Mouse (Mus musculus): Measurements from ENCODE around the gene Megf11.

Gene Megf11

GRCm38 (mm10) chr9:64519921-64520746 lies 134.7 kb downstream of the Megf11 start:
- DNase-seq (ENCODE audit: low read depth, low spot score), result no peak

GRCm38 (mm10) chr9:64520747-64521283 lies 135.4 kb downstream of the Megf11 start:
- DNase-seq (ENCODE audit: low read depth, low spot score), result no peak

- DNase-seq (ENCODE audit: low read depth, low spot score), result no peak
These were observed 138.0 kb downstream of the Megf11 start for GRCm38 (mm10) chr9:64523264-64524045.

GRCm38 (mm10) chr9:64528061-64528460 lies 142.6 kb downstream of the Megf11 start:
- DNase-seq (ENCODE audit: low read depth, low spot score), result no peak

- no peak for DNase-seq (ENCODE audit: low read depth, low spot score)
These were observed 143.2 kb downstream of the Megf11 start for GRCm38 (mm10) chr9:64528595-64528994.

- no peak for DNase-seq (ENCODE audit: low read depth, low spot score)
These were observed 146.5 kb downstream of the Megf11 start for GRCm38 (mm10) chr9:64531935-64532334.

GRCm38 (mm10) chr9:64532711-64533242 lies 147.4 kb downstream of the Megf11 start:
- DNase-seq (ENCODE audit: low read depth, low spot score), result no peak

GRCm38 (mm10) chr9:64533488-64534119 lies 148.2 kb downstream of the Megf11 start:
- DNase-seq (ENCODE audit: low read depth, low spot score), result no peak

- DNase-seq (ENCODE audit: low read depth, low spot score), result no peak
These were observed 148.9 kb downstream of the Megf11 start for GRCm38 (mm10) chr9:64534313-64534712.

GRCm38 (mm10) chr9:64534856-64535539 lies 149.6 kb downstream of the Megf11 start:
- no peak for DNase-seq (ENCODE audit: low read depth, low spot score)

GRCm38 (mm10) chr9:64537821-64538220 lies 152.4 kb downstream of the Megf11 start:
- no peak for DNase-seq (ENCODE audit: low read depth, low spot score)

- DNase-seq (ENCODE audit: low read depth, low spot score), result no peak
These were observed 156.8 kb downstream of the Megf11 start for GRCm38 (mm10) chr9:64542246-64542645.

GRCm38 (mm10) chr9:64543125-64543524 lies 157.7 kb downstream of the Megf11 start:
- no peak for DNase-seq (ENCODE audit: low read depth, low spot score)

GRCm38 (mm10) chr9:64546344-64546991 lies 161.0 kb downstream of the Megf11 start:
- DNase-seq (ENCODE audit: low read depth, low spot score), result no peak

GRCm38 (mm10) chr9:64548332-64548731 lies 162.9 kb downstream of the Megf11 start:
- peak; percentile 32 for DNase-seq (ENCODE audit: low read depth, low spot score)

- no peak for DNase-seq (ENCODE audit: low read depth, low spot score)
These were observed 165.9 kb downstream of the Megf11 start for GRCm38 (mm10) chr9:64551307-64551706.

- no peak for DNase-seq (ENCODE audit: low read depth, low spot score)
These were observed 166.6 kb downstream of the Megf11 start for GRCm38 (mm10) chr9:64552046-64552445.

- no peak for DNase-seq (ENCODE audit: low read depth, low spot score)
These were observed 168.0 kb downstream of the Megf11 start for GRCm38 (mm10) chr9:64553441-64553840.

- no peak for DNase-seq (ENCODE audit: low read depth, low spot score)
These were observed 170.2 kb downstream of the Megf11 start for GRCm38 (mm10) chr9:64555620-64556019.

GRCm38 (mm10) chr9:64557110-64557745 lies 171.8 kb downstream of the Megf11 start:
- no peak for DNase-seq (ENCODE audit: low read depth, low spot score)

All from A20 (cell line).